Mouse (Mus musculus) right cerebral cortex, postnatal 25 days (tissue): ENCODE measurements at regions not wholly inside any gene's neighbourhood (a gene's known extent, or its start where the extent isn't known, plus 50 kb on each side); places are given as distances from the start of the nearest gene placed in this dataset.
A peak's percentile ranks its signal among the peaks of the same experiment; 100 is the strongest.

Experiments
- DNase-seq: peaks from one replicate; pipeline ENCODE4 v3.0.0; 2022

- no peak for DNase-seq
Observed at GRCm38 (mm10) chr3:140061769-140062381, 856.4 kb downstream of the Stpg2 start.

- DNase-seq = no peak
Observed at GRCm38 (mm10) chr3:140062880-140063279, 857.4 kb downstream of the Stpg2 start.

DNA sequence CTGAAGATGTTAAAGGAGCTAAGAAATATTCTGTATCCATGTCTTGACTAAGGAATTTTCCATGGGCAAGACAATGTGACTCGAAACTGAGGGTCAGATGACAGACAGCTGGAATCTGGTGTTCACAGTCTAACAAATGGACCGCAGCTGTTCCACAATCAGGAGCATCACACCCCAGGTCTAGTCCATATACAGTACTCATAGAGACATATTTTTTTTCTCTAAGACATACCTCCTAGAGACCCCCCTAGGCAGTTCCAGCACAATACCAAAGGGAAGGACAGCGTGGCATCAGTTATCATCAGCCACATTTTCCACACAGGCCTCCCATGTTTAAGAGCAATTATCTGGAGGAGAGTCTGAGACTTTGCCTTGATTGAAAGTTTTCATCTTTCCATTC lies 878.8 kb downstream of the Stpg2 start:
- DNase-seq = no peak

DNA sequence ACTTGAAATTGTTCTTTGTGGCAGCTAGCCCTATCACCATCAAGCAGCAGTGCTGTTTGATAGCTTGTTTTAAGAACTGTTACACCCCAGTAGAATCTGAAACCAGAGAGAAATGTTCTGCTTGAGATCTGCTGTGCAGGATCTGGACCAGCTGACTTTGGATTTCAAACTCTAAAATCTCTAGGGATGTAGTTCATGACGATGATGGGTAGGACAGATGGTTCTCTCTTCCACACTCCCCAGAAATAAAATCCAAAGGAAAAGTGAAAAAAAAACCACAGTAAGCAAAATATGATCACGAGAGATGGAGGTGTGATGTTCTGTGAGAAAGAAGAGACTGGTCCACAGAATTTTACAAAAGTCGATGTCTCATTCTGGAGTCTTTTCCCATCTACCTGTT lies 879.9 kb downstream of the Stpg2 start:
- DNase-seq = no peak

DNA sequence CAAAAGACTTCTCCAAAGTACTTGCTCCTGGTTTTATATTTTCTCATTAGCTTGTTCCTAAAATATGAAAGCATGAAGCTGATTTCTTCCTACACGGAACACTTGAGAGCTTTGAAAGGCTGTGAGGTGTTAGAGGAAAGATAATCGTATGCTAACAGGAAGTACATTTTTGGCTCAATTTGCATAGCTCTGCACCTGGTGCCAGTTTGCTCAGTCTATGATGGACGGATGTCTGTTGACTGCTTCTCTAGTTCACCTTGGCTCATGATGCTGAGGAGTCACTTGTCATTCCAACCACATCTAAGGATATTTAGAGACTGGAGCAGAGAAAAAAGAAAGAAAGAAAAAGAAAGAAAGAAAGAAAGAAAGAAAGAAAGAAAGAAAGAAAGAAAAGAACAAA lies 882.5 kb downstream of the Stpg2 start:
- DNase-seq = no peak

GRCm38 (mm10) chr3:140091900-140092299 lies 886.4 kb downstream of the Stpg2 start:
- DNase-seq = no peak

DNA sequence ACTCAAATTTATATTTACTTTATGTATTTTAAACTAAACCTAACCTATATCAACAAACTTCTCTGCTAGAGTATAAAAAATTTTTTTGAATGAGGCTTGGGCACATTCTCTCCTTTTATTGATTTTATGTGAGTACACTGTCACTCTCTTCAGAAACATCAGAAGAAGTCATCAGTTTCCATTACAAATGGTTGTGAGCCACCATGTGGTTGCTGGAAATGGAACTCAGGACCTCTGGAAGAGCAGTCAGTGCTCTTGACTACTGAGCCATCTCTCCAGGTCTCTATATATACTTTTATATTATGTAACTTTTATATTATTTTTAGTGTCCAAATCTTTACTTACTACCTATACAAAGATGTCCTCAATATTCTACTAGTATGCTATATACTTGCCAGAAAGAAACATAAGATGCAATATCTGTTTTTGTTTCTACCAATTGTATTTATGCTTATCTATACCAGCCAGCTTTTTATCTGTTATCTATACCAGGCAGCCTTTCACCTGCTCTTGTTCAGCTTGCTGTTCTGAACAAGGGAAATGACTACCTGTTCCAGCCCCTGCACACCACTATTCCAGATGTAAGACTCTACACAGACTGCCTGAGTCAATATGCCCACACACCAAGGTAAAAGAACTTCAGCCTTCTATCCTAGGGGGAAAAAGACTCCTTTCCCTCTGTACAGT lies 891.5 kb downstream of the Stpg2 start:
- no peak for DNase-seq

GRCm38 (mm10) chr3:140109401-140109800 lies 903.9 kb downstream of the Stpg2 start:
- no peak for DNase-seq

GRCm38 (mm10) chr3:140111414-140112172 lies 906.1 kb downstream of the Stpg2 start:
- DNase-seq = no peak

DNA sequence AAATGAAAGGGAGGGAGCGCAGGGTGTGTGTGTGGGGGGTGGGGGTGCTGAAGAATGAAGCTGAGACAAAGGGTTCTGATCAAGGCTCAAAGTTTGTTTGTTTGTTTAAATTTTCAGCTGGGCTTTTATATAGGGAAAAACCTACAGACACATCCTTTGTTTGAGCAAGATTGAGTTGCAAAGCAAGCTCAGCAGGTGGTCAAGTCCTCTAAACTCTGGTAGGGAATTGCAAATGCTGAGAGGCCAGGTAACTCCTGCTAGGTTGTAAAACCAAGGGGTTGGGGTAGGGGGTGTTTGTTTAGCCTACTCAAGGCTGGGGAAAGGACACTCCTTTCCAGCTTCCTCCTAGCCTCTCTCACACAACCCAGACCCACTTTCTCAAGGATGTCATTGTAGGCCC lies 909.6 kb downstream of the Stpg2 start:
- no peak for DNase-seq

DNA sequence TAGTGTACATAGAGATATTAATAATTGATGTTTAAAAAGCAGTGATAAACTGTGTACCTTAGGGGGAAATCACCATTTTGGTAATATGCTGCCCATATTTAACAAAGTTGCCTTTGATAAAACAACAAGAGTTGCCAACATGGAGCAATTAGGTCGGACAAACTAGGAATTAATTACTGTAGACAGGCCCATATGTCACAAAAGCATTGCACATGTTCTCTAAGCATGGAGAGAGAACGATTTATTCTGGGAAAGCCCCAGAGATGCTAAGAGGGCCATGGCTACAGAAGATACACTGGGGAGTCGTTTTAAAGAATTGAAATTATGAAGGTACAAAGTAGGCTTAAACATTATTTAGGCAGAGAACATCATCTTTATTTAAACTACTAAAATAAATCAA lies 921.8 kb downstream of the Stpg2 start:
- DNase-seq = no peak

DNA sequence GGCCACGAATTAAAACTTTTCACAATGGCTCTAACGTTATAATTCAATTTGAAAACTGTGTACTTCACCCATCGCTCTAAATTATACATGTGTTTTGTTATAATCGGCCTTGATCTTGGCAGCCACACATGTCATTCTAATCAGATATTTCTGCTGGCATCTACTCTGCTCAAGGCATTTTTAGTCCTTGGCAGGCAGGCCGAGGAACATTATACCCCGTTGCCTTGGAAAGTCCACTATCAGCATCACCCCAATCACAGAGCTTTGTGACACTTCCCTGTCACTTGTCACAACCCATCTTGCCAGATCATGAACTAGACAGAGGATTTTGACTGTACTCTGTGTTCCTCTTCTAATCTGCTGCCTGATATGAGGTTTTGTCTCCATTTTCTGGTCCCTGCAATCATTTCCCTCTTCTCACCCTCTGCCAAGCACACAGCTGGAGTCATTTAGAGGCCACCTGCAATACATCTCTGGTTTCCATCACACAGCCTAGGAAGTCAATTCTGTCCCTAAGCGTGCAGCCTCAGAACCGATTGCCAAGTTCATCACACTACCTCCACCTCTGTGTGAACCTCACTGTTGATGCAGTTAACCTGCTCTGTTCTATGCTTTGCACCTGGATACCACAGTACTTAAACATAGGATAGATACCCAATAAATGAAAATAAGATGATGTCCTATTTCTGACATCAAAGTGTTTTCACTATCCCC lies 923.7 kb downstream of the Stpg2 start:
- no peak for DNase-seq

DNA sequence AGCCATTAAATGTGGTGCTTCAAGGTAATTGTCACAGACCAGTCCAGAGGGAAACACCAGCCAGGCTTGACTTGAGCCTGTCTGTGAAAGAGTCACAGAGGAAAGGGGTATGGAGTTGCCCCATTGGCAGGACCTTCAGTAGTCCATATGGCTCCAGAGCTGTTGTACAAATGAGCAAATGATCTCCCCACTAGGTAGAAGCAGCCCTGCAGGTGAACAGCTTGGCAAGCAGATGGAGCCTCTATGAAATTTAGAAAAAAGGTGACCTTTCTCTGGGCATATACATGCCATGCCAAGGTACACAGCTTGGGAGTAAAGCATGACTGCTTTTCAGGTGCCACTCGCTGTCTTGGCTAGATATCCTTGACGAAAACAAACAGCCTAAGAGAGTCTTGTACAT lies 938.4 kb downstream of the Stpg2 start:
- no peak for DNase-seq

DNA sequence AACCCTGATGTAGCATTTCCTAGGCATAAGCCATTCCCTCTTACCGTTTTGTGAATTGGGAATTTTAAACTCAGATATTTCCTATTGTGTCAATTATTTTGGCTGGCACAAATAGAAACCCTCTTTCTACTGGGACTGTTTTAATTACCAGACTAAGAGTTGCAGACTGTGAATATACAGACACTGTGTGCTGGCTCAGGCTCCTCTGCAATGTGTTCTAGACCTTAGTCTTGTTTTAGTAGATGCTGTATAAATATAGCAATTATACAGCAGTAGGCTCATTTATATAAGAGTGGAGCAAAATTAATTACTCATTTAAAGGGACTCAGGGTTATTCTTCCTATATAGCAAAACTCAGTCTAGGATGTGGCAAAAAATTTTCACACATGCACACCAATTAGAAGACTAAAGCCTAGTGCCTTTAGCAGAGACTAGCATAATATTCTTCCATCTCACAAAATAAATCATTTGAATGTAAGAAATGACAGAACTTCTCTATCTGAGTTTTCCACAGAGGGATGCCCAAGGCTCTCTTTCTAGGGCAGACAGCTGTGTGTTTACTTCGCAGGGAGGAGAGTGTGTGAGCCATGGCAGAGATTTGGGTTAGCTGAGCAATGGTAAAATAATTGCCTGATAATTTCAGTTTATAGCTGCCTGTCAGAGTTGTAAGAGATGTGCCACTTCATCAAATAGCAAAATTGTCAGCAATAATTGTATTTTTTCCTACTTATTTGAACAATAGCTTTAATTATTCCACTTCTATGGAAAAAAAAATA lies 941.9 kb downstream of the Stpg2 start:
- DNase-seq = no peak

GRCm38 (mm10) chr3:140150530-140150951 lies 945.0 kb downstream of the Stpg2 start:
- no peak for DNase-seq

DNA sequence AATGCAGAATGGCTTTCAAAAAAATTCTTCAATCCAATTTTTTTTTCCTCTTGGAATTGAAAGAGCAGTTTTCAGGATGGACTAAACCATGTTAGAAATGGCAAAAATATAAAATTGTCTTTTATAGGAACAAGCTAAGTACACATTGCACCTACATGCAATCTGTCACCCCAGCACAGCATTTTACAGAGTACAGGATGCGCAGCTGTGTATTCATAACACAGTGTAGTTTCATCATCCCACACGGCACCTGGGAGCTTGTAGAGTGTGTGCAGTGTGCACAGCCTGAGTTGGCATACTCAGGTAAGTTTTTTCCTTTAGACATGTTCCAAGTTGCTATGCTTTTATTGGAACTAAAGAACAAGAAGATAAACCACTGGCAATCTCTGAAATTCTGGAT lies 974.0 kb downstream of the Stpg2 start:
- DNase-seq = peak; percentile 59

- DNase-seq = no peak
Observed at GRCm38 (mm10) chr3:140182690-140183089, 977.2 kb downstream of the Stpg2 start.

GRCm38 (mm10) chr3:140184899-140185525 lies 979.5 kb downstream of the Stpg2 start:
- DNase-seq = no peak

DNA sequence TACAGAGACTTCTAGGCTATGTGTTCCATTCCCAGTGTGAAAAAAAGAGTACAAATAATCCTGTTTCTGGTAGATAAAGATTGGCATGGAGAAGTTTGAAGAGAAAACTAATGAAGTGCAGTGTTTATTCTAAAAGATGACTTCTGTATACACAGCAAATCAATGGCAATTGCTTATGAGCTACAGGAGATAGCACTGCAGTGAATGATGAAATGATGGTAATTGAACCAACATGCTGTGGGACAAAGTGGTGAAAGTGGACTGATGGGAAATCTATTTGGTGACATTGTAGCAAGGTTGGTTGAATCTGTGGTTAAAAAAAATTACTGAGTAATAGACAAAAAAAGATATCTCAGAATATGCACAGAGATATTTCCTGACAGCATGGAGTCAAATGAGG lies 1000.4 kb downstream of the Stpg2 start:
- DNase-seq = no peak

DNA sequence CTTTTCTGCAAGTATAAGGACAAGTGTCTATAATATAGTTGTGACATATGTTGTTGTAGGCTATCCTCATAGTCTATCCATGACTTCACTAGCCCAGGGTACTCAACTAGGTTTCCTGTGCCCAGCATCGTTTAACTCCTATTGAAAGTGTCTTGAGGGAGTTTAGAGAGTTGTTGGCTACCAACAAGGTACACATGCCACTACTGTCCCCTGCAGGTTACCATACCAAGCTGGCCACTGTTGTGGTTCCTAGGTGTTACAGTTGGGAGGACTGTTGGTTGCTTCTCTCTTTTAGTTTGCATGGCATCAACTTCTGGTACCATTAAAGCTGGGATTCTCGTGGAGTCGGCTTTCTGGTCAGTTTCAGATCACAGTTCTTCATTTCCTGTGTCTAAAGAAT lies 990.7 kb downstream of the Pdha2 start:
- no peak for DNase-seq

DNA sequence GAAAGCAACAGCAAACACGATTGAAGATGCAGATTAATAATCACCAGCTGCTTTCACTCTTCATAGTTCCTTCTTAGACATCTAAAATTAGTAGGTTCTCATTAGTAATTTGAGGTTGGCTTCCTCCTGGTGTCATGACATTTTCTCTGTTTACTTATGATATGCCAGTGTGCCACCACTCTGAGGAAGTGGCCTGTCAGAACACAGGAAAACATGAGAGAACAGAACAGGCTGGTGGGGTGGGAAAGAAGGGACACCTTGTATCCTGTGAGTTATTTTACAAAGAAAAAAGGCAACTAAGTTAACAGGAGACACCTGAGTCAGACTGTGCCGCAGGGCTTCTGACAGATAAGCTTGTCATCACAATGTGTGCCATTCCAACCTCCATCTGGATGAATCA lies 981.4 kb downstream of the Pdha2 start:
- DNase-seq = no peak

DNA sequence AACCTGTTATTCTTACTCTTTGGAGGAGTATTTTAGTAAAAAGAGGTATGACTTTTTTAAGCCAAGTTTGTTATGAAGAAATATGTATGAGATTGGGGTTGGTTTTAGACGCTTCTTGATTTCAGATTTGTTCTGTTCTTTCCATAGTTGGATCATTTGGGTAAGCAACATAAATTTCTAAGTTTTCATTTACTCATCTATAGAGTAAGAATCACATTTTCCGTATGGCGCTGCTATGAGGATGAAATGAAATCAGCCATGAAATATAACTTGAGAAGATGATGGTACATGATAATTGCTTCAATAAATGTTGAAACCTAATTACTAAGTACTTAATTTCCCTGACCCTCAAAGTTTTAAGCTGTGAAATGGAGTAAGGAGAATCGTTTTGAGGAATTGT lies 979.0 kb downstream of the Pdha2 start:
- no peak for DNase-seq
